Mouse (Mus musculus): Measurements from ENCODE around the gene Bad. TPM values are rescaled to one million over a fixed set of nuclear protein-coding genes. Genes with fewer than 3 reads are reported as not detected.

The Bad gene
- polyA plus RNA-seq, 1 experiment from 2014 or later, result 86.6 TPM

DNA sequence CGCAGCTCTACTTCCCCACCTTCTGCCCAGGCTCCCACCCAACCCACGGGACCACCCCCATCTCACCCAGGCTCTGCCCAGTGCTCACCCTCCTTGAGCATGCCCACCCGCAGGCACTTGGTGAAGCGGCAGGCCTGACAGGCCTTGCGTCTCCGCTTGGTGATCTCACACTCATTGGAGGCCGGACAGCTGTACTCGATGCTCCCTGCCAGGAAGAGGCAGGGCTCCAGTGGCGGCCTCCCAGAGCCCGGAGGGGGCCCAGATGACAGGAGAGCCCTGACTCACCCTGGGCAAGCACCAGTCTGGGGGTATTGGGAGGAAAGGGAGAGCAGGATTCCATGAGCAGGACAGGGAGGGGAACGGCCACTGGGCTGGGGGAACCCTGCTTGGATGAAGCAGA lies 27.7 kb upstream of the Bad start:
- H3K27me3 ChIP-seq (ENCODE audit: insufficient read depth, low read length), result no peaks in the 10 kb centered on the region
- 74% methylated on average over 11 of the region's 11 CpGs for WGBS

GRCm38 (mm10) chr19:6914540-6914939 lies 27.1 kb upstream of the Bad start:
- no peaks in the 10 kb centered on the region for H3K27me3 ChIP-seq (ENCODE audit: insufficient read depth, low read length)
- no peak overlapping the region for H3K4me2 ChIP-seq (replicated peaks; ENCODE audit: low read depth, low read length)
- H3K9ac ChIP-seq (replicated peaks; ENCODE audit: low read length), result no peak overlapping the region
- H3K27ac ChIP-seq (ENCODE audit: low read length), result no peak overlapping the region
- ATAC-seq (ENCODE audit: low FRiP score, low TSS enrichment), result no peak
- H3K4me3 ChIP-seq (ENCODE audit: low read length), result no peak overlapping the region
- peaks cover 12% of the 10 kb centered on the region for H3K4me1 ChIP-seq (ENCODE audit: insufficient read depth, low read length)
- no peaks in the 10 kb centered on the region for H3K9me3 ChIP-seq (ENCODE audit: low read length)
- WGBS, result 90% methylated on average over 9 of the region's 9 CpGs
- H3K36me3 ChIP-seq (ENCODE audit: insufficient read depth, low read length), result peaks cover 26% of the 10 kb centered on the region

More for the DNA sequence above, 27.7 kb upstream of the Bad start:
- H3K9me3 ChIP-seq (ENCODE audit: low read length), result no peaks in the 10 kb centered on the region
- no peak for ATAC-seq (ENCODE audit: low FRiP score, low TSS enrichment)
- no peak overlapping the region for H3K4me2 ChIP-seq (replicated peaks; ENCODE audit: low read depth, low read length)
- no peak overlapping the region for H3K9ac ChIP-seq (replicated peaks; ENCODE audit: low read length)
- H3K4me3 ChIP-seq (ENCODE audit: low read length), result no peak overlapping the region
- no peak overlapping the region for H3K27ac ChIP-seq (ENCODE audit: low read length)
- peaks cover 12% of the 10 kb centered on the region for H3K4me1 ChIP-seq (ENCODE audit: insufficient read depth, low read length)
- peaks cover 26% of the 10 kb centered on the region for H3K36me3 ChIP-seq (ENCODE audit: insufficient read depth, low read length)

DNA sequence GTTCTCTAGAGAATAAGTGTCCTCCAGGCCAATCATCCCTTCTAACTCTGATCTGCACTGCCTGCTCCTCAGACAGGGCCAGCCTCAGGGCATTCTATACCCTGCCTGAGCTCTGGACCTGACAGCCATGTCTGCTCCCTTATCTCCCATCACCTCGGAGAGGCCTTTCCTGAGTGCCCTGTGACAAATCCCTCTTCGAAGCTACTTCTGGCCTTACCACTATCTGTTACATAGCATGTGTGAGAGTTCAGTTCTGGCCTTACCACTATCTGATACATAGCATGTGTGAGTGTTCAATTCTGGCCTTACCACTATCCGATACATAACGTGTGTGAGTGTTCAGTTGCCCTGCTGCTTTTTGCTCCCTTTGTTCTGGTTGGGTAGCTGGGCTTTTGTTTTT lies 26.4 kb upstream of the Bad start:
- Histone ChIP-seq H3K4me1 (ENCODE audit: insufficient read depth, low read length) (peaks cover 19% of the 10 kb centered on the region), H3K27ac (ENCODE audit: low read length) (no peak overlapping the region), H3K27me3 (ENCODE audit: insufficient read depth, low read length) (no peaks in the 10 kb centered on the region), H3K9me3 (ENCODE audit: low read length) (no peaks in the 10 kb centered on the region), H3K9ac (replicated peaks; ENCODE audit: low read length) (no peak overlapping the region), H3K4me2 (replicated peaks; ENCODE audit: low read depth, low read length) (no peak overlapping the region), H3K36me3 (ENCODE audit: insufficient read depth, low read length) (peaks cover 26% of the 10 kb centered on the region), H3K4me3 (ENCODE audit: low read length) (no peak overlapping the region)
- 88% methylated on average over 4 of the region's 4 CpGs for WGBS
- no peak for ATAC-seq (ENCODE audit: low FRiP score, low TSS enrichment)

- no peak for ATAC-seq (ENCODE audit: low FRiP score, low TSS enrichment)
- Histone ChIP-seq H3K27ac (ENCODE audit: low read length) (no peak overlapping the region), H3K4me3 (ENCODE audit: low read length) (no peak overlapping the region), H3K27me3 (ENCODE audit: insufficient read depth, low read length) (no peaks in the 10 kb centered on the region), H3K9me3 (ENCODE audit: low read length) (no peaks in the 10 kb centered on the region), H3K36me3 (ENCODE audit: insufficient read depth, low read length) (peaks cover 22% of the 10 kb centered on the region), H3K4me1 (ENCODE audit: insufficient read depth, low read length) (peaks cover 18% of the 10 kb centered on the region), H3K4me2 (replicated peaks; ENCODE audit: low read depth, low read length) (no peak overlapping the region), H3K9ac (replicated peaks; ENCODE audit: low read length) (peak overlapping the region; percentile 13; the same call in 1 of the 2 replicates)
- 64% methylated on average over 4 of the region's 4 CpGs for WGBS
Measured at GRCm38 (mm10) chr19:6916496-6916895, 25.2 kb upstream of the Bad start.

DNA sequence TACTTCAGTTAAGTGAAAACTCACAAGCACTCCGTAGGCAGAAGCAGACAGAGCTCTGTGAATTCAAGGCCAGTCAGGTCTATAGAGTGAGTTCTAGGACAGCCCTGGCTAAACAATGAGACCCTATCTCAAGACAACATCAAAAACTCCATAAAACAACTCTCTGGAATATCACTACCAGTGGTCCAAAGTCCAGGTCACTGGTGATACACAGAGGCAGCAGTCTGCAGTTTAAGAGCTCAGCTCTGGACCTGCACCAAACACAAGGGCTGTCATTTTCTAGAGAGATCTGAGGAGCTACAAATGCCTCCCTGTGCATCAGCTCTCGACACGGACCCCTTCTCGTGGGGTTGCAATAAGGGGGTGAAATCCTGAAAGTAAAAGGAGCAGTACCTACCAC lies 23.3 kb upstream of the Bad start:
- no peak overlapping the region for H3K27ac ChIP-seq (ENCODE audit: low read length)
- H3K9me3 ChIP-seq (ENCODE audit: low read length), result no peaks in the 10 kb centered on the region
- H3K36me3 ChIP-seq (ENCODE audit: insufficient read depth, low read length), result peaks cover 8% of the 10 kb centered on the region; the same call in 1 of the 2 replicates
- H3K4me2 ChIP-seq (replicated peaks; ENCODE audit: low read depth, low read length), result no peak overlapping the region
- H3K9ac ChIP-seq (replicated peaks; ENCODE audit: low read length), result no peak overlapping the region
- H3K4me1 ChIP-seq (ENCODE audit: insufficient read depth, low read length), result peaks cover 15% of the 10 kb centered on the region
- ATAC-seq (ENCODE audit: low FRiP score, low TSS enrichment), result no peak
- WGBS, result 92% methylated on average over 4 of the region's 4 CpGs
- peaks cover 3% of the 10 kb centered on the region for H3K27me3 ChIP-seq (ENCODE audit: insufficient read depth, low read length)
- no peak overlapping the region for H3K4me3 ChIP-seq (ENCODE audit: low read length)

DNA sequence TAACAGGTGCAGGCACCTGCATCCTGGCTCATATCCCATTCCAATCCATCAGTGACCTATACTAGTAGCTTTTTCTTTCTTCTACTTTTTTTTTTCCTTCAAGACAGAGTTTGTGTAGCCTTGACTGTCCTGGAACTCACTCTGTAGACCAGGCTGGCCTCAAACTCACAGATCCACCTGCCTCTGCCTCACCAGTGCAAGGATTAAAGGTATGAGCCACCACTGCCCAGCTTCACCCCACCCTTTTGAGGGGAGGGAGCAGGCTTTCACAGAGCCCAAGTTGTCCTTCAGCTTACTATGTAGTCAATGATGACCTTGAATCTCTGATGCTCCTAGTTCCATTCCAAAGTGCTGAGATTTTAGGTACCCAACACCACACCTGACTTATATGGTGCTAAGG lies 22.2 kb upstream of the Bad start:
- Histone ChIP-seq H3K4me2 (replicated peaks; ENCODE audit: low read depth, low read length) (no peak overlapping the region), H3K4me1 (ENCODE audit: insufficient read depth, low read length) (peaks cover 15% of the 10 kb centered on the region), H3K4me3 (ENCODE audit: low read length) (no peak overlapping the region), H3K27ac (ENCODE audit: low read length) (peak overlapping the region; percentile 90; the same call in 1 of the 2 replicates), H3K9me3 (ENCODE audit: low read length) (no peaks in the 10 kb centered on the region), H3K9ac (replicated peaks; ENCODE audit: low read length) (0 out of 2 replicates have a peak overlapping the region, but pooled peaks have one; percentile 85), H3K36me3 (ENCODE audit: insufficient read depth, low read length) (no peaks in the 10 kb centered on the region), H3K27me3 (ENCODE audit: insufficient read depth, low read length) (peaks cover 10% of the 10 kb centered on the region)
- no peak for ATAC-seq (ENCODE audit: low FRiP score, low TSS enrichment)

GRCm38 (mm10) chr19:6919876-6920740 lies 21.6 kb upstream of the Bad start:
- Histone ChIP-seq H3K36me3 (ENCODE audit: insufficient read depth, low read length) (no peaks in the 10 kb centered on the region), H3K9ac (replicated peaks; ENCODE audit: low read length) (peak overlapping the region; percentile 85), H3K4me2 (replicated peaks; ENCODE audit: low read depth, low read length) (peak overlapping the region; percentile 94), H3K4me1 (ENCODE audit: insufficient read depth, low read length) (peaks cover 16% of the 10 kb centered on the region), H3K27me3 (ENCODE audit: insufficient read depth, low read length) (peaks cover 16% of the 10 kb centered on the region), H3K4me3 (ENCODE audit: low read length) (peak overlapping the region; percentile 73), H3K27ac (ENCODE audit: low read length) (peak overlapping the region; percentile 90), H3K9me3 (ENCODE audit: low read length) (no peaks in the 10 kb centered on the region)
- peak; percentile 17 for ATAC-seq (ENCODE audit: low FRiP score, low TSS enrichment)
- WGBS, result 18% methylated on average over 8 of the region's 8 CpGs

- Histone ChIP-seq H3K9ac (replicated peaks; ENCODE audit: low read length) (peak overlapping the region; percentile 85), H3K36me3 (ENCODE audit: insufficient read depth, low read length) (no peaks in the 10 kb centered on the region), H3K4me3 (ENCODE audit: low read length) (peak overlapping the region; percentile 73), H3K9me3 (ENCODE audit: low read length) (no peaks in the 10 kb centered on the region), H3K27me3 (ENCODE audit: insufficient read depth, low read length) (peaks cover 25% of the 10 kb centered on the region), H3K27ac (ENCODE audit: low read length) (peak overlapping the region; percentile 90), H3K4me1 (ENCODE audit: insufficient read depth, low read length) (peaks cover 25% of the 10 kb centered on the region), H3K4me2 (replicated peaks; ENCODE audit: low read depth, low read length) (peak overlapping the region; percentile 94)
- ATAC-seq (ENCODE audit: low FRiP score, low TSS enrichment), result peak; percentile 8; the same call in 1 of the 2 replicates
- 1% methylated on average over 35 of the region's 48 CpGs for WGBS
Measured at GRCm38 (mm10) chr19:6920741-6921636, 20.7 kb upstream of the Bad start.

DNA sequence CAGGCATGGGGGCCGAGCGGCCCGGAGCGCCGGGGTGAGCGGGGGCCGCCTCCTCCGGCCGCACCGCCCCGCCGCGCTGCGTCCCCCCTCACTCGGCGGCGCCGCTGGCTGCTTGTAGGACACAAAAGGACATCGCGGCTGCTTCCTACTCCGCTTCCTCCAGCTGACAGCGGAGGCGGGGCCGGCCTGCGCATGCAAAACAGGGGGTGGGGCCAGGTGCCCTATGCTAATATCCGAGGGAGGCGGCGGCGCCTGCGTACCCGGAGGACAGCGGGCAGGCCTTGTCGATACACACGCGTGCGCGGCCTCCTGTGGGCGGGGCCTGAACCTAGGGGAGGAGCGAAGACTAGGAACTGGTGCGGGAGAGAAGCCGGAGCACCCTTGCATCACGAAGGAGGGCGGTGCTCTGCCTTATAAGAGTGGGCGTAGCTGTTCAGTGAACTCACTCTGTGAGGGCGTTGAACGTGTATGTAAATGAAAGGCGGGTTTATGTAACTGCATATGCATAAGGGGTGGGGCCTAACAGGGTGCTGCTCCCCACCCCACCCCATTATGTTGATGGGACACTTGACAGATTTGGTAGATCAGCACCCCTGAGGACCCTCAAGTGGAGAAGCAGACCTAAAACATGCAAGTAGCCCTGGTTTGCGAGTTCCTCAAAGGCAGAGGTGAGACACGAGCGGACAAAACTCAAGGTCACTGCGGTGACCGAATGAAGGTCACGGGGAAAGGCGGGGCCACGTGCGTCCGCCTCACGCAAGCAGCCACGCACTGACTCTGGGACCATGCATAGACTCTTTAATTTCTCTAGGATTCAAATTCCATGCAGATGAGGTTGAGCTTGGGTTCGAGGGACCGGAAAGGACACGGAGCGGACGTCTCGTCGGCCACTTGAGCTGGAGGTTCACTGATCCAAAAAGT lies 19.8 kb upstream of the Bad start, which contains the start of gene Esrra:
Gene Esrra, minus strand, starts transcription at position 167 of the 921 bp plus-strand sequence.
- Histone ChIP-seq H3K27me3 (ENCODE audit: insufficient read depth, low read length) (peaks cover 34% of the 10 kb centered on the region), H3K36me3 (ENCODE audit: insufficient read depth, low read length) (no peaks in the 10 kb centered on the region), H3K9me3 (ENCODE audit: low read length) (no peaks in the 10 kb centered on the region), H3K4me2 (replicated peaks; ENCODE audit: low read depth, low read length) (peak within 1 kb of the TSS; percentile 94), H3K4me1 (ENCODE audit: insufficient read depth, low read length) (peaks cover 30% of the 10 kb centered on the region), H3K4me3 (ENCODE audit: low read length) (peak within 1 kb of the TSS; percentile 73), H3K27ac (ENCODE audit: low read length) (peak within 1 kb of the TSS; percentile 90), H3K9ac (replicated peaks; ENCODE audit: low read length) (peak within 1 kb of the TSS; percentile 85)
- peak; percentile 95 for ATAC-seq (ENCODE audit: low FRiP score, low TSS enrichment)
- under 1% methylated on average over 66 of the region's 66 CpGs for WGBS

Measured in kidney, embryonic 16.5 days (tissue).